Mouse (Mus musculus) retina, embryonic 14.5 days (tissue): Measurements from ENCODE around the gene Gucy1b1.
A peak's percentile ranks its signal among the peaks of the same experiment; 100 is the strongest.

ENCODE experiments used
- DNase-seq: peaks from one replicate; pipeline ENCODE4 v3.0.0-alpha.2; 2015; ENCODE audit warnings: low spot score

The Gucy1b1 gene

DNA sequence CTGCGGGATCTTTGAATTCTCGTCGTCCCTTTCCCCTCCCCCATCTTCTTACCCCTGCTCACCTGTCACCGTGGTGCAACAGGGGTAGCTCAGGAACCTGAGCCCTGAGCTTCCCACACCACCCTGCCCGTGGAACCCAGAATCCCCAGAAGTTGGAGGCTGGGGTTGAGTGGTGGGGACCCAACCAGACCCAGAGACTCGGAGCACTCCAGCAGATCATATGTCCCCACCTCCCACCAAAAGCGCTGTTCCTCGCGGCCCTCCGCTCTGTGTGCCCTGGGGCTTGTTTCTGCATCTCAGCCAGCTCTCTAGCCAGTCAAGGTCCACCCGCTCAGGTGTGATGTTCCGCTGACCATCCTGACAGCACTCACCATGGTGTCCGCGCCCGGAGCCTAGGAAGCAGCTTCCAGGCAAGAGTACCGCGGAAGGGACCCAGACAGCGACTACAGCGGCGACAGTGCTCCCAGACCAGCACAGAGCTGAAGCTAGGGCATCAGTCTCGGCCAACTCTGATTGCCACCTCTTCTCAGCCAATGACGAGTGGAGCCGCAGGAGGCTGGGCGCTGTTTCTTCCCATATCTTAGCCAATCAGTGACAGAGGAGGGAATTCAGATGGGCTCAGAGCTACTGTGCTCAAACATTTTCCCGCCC, at the start of gene Gucy1b1:
Gene Gucy1b1 (minus strand): TSS at position 489 of the 651 bp plus-strand sequence.
- peak; percentile 87 for DNase-seq

DNA sequence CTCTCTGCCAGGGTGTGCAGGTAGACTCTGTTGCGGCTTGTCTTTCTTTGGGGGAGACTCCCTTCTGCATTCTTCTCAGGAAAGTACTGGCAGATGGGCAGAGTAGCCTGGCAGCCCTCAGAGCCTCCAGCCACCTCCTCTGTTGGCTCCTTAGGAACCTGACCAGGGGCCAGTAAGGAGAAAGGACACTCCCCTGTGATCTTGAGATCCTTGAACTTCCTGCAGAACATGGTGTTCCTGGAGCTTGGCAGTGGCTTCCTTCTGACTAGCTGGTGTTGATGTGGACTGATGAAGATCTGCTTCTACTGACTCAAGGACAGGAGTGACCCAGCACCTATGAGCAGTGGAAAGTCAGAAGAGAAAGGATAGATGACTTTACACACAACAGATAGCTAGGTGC, 44.4 kb upstream of the Gucy1b1 start:
- no peak for DNase-seq

DNA sequence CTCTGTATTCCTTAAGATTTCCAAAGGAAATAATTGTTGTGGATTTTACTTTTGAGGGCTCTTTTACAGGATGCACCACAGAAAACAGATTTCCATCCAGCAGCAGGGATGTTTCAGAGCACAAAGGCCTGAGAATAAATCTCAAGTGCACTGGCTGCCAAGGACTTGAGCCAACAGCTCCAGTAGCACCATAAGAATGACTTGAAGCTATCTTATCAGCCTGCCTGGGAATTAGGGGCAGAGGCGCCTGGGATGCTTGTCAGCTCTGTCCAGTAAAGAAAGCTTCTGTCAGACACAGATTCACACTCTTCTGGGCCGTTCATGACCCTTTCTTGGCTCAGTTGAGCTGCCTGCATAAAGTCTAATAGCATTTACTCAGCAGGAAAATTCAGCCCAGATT, 38.0 kb upstream of the Gucy1b1 start:
- no peak for DNase-seq

DNA sequence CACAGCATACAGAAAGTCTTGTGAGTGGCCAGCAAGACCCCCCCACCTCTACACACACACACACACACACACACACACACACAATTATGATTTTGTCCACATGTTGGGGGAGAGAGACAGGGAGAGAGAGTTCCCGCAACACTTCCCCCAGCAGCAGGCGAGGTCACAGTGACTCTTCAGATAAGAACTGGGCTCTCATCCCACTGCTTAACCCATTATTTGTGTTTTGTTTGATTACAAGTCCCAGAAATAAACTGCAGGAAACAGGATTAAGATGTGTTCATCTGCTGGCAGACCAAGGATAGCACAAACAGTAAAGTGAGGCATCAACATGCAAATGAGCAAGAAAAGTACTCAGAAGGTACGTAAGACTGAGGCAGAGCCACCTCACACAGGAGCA, 37.5 kb upstream of the Gucy1b1 start:
- DNase-seq, result no peak

DNA sequence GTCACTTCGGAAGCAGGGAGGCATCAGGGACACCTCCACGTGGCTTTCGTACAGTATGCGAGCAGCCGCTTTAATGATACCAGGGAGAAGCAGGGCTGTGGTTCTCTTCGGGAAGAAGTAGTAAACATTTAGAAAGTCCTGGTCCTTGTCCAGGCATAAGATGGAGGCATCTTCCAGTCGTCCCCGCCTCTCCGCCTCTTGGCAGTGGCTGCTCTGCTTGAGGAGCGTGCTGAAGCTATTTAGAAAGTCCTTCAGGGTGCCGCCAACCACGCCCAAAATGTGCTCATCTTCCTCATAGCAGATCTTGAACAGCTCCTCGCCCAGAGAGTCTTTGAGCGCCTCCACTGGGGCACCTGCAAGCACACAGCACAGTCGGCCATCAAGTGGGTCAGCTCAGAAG, 34.5 kb upstream of the Gucy1b1 start:
- DNase-seq, result no peak

DNA sequence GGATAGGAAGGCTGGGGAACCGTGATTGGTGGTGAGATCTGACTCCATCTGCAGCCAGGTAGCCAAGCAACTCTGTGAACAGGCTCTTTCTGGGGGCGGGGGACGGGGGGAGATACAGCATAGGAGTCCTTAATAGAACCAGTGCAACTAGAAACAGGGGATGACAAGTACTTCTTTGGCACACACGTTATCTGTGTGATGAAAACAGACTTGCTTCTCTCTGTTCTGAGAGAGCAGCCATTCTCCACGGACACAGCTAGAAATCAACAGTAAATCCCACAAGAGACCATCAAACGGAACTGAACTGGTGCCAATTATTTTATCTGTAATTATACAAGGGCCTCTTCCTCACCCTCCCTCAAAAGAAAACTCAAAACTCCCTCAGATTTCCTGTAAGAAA, 29.7 kb upstream of the Gucy1b1 start:
- no peak for DNase-seq

DNA sequence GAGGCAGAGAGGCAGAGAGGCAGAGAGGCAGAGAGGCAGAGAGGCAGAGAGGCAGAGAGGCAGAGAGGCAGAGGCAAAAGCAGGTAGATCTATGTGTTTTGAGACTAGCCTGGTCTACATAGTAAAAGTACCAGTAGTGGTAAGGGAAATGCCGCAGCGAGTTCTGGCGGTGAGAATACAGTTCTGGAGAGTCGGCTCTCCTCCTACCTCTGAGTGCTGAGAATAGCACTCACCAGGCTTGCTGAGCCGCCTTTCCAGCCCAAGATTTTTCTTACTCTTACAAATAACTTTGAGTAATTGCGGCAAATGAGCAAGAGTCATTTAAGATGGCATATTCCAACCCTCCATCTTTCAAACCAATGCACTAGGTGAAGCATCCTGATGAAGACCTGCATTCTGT, 24.6 kb upstream of the Gucy1b1 start:
- no peak for DNase-seq

DNA sequence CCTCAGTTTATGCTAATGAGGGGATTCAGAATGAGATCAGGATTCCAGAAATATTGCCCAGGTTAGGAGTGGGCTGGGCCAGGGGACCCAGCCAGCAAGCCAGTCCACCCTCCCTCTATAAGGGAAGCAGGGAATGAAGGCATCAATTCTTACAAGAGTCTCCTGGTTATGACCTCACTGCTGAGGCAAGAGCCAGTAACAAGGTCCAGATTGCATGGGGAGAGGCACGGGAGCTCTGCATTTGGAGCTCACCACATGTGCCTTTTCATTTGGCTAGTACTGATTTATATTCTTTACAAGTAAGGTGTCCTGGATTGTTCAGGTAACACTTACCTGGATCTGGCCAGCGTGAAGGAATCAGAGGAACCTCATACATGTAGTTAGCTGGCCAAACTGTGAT, 22.3 kb upstream of the Gucy1b1 start:
- no peak for DNase-seq

DNA sequence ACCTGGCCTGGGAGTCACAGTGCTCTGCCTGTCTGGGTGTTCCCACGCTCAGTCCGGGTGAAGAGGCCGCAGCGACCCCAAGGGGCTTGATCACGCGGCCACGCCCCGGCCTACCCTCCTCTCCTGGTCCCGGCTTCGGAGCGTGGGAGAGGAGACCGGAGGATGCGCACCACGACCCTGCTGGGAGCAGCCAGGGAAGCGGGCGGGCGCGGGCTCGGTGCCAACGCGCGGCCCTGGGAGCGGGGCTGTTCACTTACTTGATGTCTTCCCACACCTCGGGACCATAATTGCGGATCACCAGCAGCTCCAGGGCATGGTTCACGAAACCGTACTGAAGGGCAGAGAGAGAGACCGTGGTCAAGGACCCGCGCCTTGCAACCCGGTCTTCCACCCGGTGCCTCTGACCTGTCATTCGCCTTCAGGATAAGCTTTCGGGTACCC, 728 bp downstream of the Gucy1b1 start:
- DNase-seq, result peak; percentile 72

DNA sequence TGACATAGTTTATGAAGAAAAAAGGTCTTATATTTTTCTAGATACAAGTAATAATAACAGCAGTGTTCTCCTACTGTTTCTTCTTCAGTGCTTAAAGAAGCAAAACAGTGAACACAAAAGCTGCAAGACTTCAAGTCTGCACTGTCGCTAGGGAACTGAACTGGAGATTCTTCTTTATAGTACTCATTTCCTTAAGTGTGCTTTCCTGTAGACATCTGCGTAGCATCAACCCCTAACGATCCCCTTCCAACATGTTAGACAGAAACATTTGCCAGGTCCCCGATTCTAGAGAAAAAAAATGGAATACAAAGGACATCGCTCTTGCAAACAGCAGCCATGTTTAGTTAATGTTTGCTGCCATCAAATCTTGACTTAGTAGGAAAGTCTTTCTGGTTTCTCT, 6.7 kb downstream of the Gucy1b1 start:
- no peak for DNase-seq

DNA sequence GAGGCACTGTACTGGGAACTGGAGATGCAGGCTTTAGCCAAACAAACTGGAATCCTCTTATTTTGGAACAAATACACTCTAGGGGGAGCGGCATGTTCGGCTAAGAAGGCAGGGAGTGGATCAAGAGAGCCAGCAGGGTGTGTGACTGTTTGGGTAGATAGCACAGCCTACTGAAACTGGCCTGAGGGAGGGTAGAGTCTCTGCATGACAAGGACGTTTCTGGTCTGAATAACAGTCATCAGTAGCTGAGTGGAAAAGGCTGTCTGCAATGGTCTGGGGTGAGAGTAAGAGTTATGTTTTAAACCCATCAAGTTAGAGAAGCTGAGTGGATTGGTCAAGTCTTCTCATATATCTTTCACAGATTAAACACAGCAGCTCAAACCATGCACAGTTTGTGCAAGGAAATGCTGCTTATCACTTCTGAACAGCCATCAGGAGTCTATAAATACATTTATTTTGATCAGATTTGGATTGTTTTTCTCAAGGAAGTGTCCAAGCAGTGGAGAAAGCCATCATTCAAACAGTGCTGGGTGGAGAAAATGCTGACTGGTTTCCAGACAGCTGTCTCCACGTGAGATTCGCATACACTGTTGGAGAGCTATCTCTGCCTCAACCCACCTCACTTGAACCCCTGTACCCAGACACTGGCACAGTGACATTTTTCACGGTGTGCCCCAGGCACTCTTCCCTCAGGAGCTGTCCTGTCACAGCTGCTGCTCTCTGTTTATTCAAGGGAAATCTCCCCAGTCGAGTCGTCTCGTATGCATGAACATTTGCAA, 12.9 kb downstream of the Gucy1b1 start:
- DNase-seq, result no peak

DNA sequence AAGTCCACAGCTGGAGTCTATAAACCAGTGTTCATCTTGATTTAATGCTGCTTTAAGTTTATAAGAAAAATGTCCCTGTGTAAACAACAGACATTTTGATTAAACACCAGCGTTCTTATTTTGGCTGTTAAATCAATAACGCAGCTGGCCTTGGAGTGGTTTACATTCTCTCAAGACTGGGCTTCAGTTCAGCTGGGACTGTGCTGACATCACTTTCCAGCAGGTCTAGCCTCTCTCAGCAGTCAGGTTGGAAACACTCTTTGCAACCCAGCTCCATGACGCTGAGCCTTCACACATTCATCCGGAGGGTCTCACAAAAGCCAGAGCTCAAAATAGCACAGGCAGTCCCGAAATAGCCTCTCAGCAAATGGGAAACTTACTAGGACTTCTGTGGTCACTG, 17.3 kb downstream of the Gucy1b1 start:
- no peak for DNase-seq

DNA sequence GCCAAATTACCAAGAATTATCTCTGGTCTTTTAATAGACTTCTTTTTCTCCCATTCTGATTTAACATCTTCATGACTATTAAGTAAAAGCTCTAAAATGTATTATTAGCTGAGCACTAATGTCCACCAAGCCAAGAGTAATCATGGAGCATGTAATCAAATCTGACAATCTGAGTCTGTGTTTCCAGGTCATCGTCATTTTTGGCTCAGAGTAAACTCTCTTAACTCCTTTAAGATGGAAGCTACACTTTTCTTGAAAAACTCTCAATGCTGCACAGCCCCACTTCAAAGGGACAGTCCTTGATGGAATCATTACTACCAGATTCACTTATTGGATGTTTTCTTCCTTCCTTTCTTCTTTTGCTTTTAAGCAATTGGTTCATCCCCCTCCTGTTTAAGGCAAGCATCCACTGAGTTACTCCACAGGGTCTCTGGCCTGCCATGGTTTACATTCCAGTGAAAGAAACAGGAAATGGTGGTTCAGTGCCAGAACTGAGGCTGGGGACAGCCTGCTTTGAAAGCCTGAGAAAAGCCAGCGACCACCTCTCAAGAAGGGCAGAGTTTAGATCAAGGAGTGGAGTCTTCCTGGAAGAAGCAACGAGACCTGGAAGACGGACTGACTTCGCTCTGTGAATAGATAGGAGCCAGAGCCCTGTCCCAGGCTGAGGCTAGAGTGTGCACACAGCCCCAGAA, 20.1 kb downstream of the Gucy1b1 start:
- DNase-seq, result peak; percentile 37

DNA sequence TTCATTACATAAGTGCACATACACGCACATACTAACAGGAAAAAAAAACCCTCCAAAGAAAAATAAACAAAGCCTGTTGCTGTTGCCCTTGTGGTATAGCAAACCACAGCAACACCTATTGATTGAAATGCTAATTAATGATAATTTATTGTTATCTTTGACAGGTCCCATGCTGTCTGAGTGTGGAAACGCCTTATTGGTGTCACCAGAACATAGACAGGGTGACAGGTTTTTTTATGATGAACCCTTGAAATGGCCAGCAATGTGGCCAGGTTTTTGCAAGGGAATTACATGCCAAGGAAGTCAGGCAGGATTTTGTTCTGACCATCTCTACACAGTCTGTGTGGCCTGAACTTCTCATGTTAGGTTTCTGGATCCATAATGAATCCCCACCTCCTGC, 22.5 kb downstream of the Gucy1b1 start:
- no peak for DNase-seq

DNA sequence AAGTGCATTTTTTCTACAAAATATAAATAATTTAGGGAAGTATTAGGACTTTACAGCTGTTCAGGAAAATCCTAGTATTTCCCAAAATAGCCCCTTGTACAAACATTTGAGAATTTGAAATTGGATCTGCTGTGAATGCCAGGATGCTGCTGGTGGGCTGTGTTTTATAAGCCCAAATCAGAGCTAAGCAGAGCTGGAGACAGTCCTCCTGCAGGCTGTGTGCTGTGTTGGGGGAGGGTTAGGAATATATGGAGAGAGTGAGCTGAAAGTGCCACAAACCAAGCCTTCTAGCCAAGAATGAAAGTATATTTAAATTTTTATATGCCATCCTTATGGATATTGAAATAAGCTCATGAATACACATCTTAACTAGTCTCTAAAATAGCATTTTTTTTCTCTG, 23.0 kb downstream of the Gucy1b1 start:
- DNase-seq, result no peak

DNA sequence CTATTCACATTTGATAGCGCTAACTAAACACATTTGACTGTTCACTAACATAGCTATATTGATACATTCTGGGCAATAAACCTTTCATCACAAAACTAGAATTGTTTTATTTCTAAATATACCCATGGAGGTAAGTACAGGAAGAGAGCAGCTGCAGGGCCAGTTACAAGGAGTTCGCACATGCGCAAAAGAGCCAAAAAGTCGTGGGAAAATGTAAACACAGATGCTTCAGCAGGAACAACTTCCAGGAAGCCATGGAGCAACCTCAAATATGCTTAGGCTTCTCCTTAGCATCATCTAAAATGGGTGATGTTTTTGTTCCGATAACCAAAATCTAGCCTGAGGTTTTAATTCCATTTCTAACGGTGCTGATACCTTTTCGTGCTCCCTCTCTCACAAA, 25.8 kb downstream of the Gucy1b1 start:
- peak; percentile 23 for DNase-seq

DNA sequence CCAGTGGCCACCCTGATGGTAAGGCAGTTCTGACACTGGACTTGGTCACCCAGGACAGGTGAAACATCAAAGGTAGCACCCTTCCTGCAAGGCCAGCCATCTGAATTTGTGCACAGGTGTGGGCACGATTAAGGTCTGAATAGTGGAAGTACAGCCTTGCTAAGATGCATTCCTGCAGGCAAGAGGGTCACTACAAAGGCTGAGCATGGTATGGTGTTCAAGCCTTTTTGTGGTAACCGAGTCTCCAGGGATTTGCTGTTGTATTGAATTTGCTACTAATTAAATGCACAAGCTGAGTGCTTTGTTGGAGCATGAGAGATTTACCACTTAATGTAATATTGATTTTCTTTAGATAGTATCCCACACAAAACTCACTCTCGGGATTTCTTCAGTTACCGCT, 26.4 kb downstream of the Gucy1b1 start:
- DNase-seq, result peak; percentile 32

DNA sequence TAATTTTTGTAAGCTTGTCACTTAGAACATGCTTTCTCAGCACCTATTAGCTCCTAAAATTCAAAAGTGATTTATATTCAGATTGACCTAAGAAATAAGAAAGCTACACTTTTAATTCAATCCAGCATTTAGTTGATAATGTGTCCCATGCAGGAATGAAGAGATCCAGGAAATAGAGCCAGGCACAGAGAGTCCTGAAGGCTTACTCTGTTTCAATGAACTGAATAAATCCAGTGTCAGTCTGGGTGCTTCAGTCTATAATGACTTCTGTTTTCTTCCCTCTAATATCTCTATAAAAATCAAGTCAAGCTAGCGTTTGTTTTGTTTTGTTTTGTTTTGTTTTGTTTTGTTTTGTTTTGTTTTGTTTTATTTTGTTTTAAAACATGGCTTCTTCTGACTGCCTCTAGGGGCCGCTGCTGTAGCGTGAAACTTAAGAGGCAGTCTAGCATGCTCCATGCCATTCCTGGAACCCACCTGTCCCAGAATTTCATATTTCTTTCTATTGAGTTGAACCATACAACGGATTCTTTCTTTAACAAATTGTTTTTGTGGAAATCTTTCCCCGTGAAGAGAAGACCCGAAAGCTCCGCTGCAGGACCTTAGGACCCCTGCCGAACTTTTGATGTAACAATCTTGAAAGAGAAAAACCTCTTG, 27.3 kb downstream of the Gucy1b1 start:
- peak; percentile 75 for DNase-seq

DNA sequence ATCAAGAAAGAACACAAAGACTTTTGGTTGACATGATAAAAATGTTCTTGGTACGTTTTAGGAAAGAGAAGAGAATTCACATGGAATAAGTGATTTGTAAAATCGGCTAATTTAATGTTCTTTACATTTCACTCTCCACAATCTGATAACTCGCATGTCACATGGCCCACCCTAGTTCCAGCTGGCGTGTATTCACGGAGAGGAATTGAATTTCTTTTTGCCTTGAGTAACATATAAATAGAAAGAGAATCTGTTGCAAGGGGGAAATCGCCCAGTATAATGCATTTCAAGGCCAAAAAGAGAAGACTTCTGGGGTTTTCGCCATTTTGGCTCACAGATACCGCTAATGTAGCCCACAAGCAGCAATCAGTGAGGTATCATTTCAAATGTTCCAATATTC, 28.4 kb downstream of the Gucy1b1 start:
- no peak for DNase-seq

DNA sequence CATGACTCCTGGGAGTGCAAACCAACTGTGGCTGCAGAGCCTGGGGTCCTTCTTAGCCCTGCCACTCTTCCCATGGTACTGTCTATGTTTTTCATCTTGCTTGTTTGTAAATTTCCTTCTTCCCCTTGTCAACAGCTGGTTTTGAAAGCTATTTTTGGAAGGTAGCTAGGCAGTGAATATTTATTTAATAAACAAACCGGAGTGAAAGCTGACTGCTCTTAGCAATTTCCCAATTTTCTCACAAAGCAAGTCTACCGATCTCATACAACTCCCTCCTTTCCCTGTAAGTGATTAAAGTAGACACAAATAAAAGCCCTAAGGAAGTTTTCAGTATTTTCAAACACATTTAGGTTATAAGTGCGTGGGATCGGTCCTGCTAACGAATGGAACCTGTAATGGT, 29.6 kb downstream of the Gucy1b1 start:
- no peak for DNase-seq

DNA sequence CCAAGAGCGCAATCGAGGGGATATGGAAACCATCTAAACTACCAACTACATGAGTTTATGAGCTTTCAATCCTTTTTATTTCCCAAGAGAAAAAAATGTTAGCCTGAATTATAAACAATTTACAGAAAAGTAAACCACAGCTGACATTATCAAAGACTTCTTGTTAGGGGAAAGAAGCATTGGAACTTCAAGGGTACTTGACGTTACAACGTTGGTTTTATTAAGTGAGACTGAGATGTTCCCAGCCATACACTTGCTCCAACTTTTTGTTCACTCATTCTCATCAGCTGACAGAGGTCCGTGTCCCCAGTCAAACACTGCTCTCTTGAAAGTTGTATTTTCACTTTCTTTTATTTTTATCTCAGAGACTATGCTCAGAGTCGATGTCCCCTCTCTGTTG, 30.8 kb downstream of the Gucy1b1 start:
- DNase-seq, result no peak

DNA sequence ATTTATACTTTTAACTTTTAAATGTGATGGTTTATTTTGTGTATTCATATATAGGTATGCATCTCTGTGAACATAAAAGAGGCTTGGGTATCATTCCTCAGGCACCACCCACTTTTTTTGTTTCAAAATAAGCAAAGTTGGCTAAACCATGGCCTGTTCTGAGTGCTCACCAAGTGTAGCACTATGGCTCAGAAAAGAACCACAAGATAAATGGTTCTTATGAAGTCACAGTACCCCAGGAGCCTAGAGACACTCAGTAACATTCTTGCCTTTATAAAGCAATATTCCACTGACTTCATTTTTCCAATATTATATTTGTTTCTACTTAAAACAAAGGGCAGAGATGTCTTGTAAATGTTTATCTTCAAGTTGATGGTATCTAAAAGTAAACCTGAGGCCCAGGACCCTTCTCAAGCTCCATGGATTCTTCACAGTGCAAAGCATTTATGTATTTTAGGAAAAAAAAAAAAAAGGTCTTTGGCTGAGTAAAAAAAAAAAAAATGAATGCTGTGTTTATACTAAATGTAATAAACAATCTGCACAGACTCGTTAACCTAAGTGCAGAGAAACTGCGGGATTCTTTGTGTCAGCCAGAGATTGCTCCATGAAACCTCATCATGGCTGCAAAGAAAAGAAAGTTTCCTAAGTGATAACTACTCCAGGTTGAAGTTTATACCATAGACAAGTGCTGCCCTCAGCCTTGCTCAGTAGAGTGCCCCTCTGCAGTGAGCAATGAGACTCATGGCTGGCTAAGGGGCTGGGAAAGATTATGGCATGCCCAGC, 38.0 kb downstream of the Gucy1b1 start:
- no peak for DNase-seq
